Mouse (Mus musculus) midbrain, postnatal 0 days (tissue): ENCODE results near the gene Fam43b. TPM values are rescaled to one million over a fixed set of nuclear protein-coding genes. Genes with fewer than 3 reads are reported as not detected.

ENCODE experiments used
- ATAC-seq: fragments of 200-750 bp; cut with Nextera tagmentation; 2 replicates; pipeline ENCODE4 v1.8.0; 2017; ENCODE audit warnings: moderate number of reproducible peaks, mild to moderate bottlenecking, moderate TSS enrichment, moderate library complexity; ENCODE audit not compliant: low FRiP score
- DNase-seq: peaks from one replicate; pipeline ENCODE4 v3.0.0-alpha.2; 2015; ENCODE audit warnings: low spot score
- H3K27ac ChIP-seq: fragments of 300-500 bp; sonication (generic); 2 replicates; pipeline ENCODE4 v1.5.1; 2014; ENCODE audit warnings: low read depth, mild to moderate bottlenecking, low read length, mixed read lengths
- H3K27me3 ChIP-seq: fragments of 300-500 bp; sonication (generic); 2 replicates; pipeline ENCODE4 v1.6.1; 2014; ENCODE audit warnings: low read length, control low read depth, mixed read lengths; ENCODE audit not compliant: insufficient read depth
- H3K36me3 ChIP-seq: fragments of 300-500 bp; sonication (generic); 2 replicates; pipeline ENCODE4 v1.6.1; 2014; ENCODE audit warnings: low read length, control low read depth, mixed read lengths; ENCODE audit not compliant: insufficient read depth
- H3K4me1 ChIP-seq: fragments of 300-500 bp; sonication (generic); 2 replicates; pipeline ENCODE4 v1.6.1; 2014; ENCODE audit warnings: mild to moderate bottlenecking, control low read depth, antibody characterized with exemption, low read length, mixed read lengths; ENCODE audit not compliant: insufficient read depth
- H3K4me2 ChIP-seq: fragments of 300-500 bp; sonication (generic); 2 replicates; pipeline ENCODE4 v1.6.1; 2014; ENCODE audit warnings: low read depth, mild to moderate bottlenecking, low read length, mixed read lengths; ENCODE audit not compliant: poor library complexity, severe bottlenecking
- H3K4me3 ChIP-seq: fragments of 300-500 bp; sonication (generic); 2 replicates; pipeline ENCODE4 v1.5.1; 2014; ENCODE audit warnings: low read depth, mild to moderate bottlenecking, low read length, moderate library complexity
- H3K9ac ChIP-seq: fragments of 300-500 bp; sonication (generic); replicated peaks from 2 replicates; pipeline ENCODE4 v1.6.1; 2014; ENCODE audit warnings: mild to moderate bottlenecking, low read length, moderate library complexity, mixed read lengths; ENCODE audit not compliant: poor library complexity, severe bottlenecking
- H3K9me3 ChIP-seq: fragments of 300-500 bp; sonication (generic); 2 replicates; pipeline ENCODE4 v1.6.1; 2016; ENCODE audit warnings: low read length, control low read depth
- CTCF ChIP-seq: IDR thresholded peaks from 2 replicates; pipeline ENCODE4 v1.5.1; 2016; ENCODE audit warnings: antibody characterized with exemption, mild to moderate bottlenecking
- WGBS: fragments of 180-500 bp; shearing (Covaris S2); extraction: QIAGEN DNeasy Blood & Tissue Kit; methylation state at CpG from one replicate; pipeline ENCODE4 v1.1.7; 2014; 5-methylcytosine and 5-hydroxymethylcytosine counted together
- polyA plus RNA-seq: library from polyadenylated mRNA; unstranded; fragments of >200 nt; fragmentation: Nextera tagmentation; extraction: Ambion mirVana; gene quantifications from 2 replicates; pipeline ENCODE4 v1.2.1, GENCODE M21; 2015
- total RNA-seq: library from RNA; depleted of rRNA; stranded (reverse); fragments of >200 nt; gene quantifications from 2 replicates; pipeline ENCODE4 v1.2.3, GENCODE M21; 2014

Fam43b gene
- total and polyA plus RNA-seq, 2 experiments from 2014 or later: 20.1 to 24.0 TPM

GRCm38 (mm10) chr4:138380132-138380689, 16.1 kb downstream of the Fam43b start:
- Histone ChIP-seq H3K4me3 (no peak overlapping the region), H3K9me3 (no peaks in the 10 kb centered on the region), H3K27ac (peak overlapping the region; percentile 20; the same call in 1 of the 2 replicates), H3K4me1 (no peaks in the 10 kb centered on the region; the same call in 1 of the 2 replicates), H3K27me3 (no peaks in the 10 kb centered on the region), H3K9ac (no peak overlapping the region), H3K4me2 (no peak overlapping the region), H3K36me3 (no peaks in the 10 kb centered on the region)
- no peak for TF ChIP-seq CTCF
- DNase-seq (peak; percentile 61), ATAC-seq (no peak)
- 22% methylated on average over 10 of the region's 10 CpGs for WGBS

- Histone ChIP-seq H3K9ac (no peak overlapping the region), H3K4me1 (no peaks in the 10 kb centered on the region; the same call in 1 of the 2 replicates), H3K4me3 (no peak overlapping the region), H3K4me2 (no peak overlapping the region), H3K9me3 (no peaks in the 10 kb centered on the region), H3K27ac (peak overlapping the region; percentile 34), H3K36me3 (no peaks in the 10 kb centered on the region), H3K27me3 (no peaks in the 10 kb centered on the region)
- DNase-seq (peak; percentile 91), ATAC-seq (no peak)
- TF ChIP-seq CTCF: peak; percentile 86
- 26% methylated on average over 14 of the region's 14 CpGs for WGBS
These were observed 17.1 kb downstream of the Fam43b start for GRCm38 (mm10) chr4:138379091-138379840.

- WGBS: 52% methylated on average over 6 of the region's 6 CpGs
- Histone ChIP-seq H3K9me3 (no peaks in the 10 kb centered on the region), H3K4me3 (no peak overlapping the region), H3K27me3 (no peaks in the 10 kb centered on the region), H3K36me3 (no peaks in the 10 kb centered on the region), H3K4me2 (no peak overlapping the region), H3K27ac (no peak overlapping the region), H3K9ac (no peak overlapping the region), H3K4me1 (no peaks in the 10 kb centered on the region; the same call in 1 of the 2 replicates)
- TF ChIP-seq CTCF: no peak
- DNase-seq: peak; percentile 74
- no peak for ATAC-seq
These were observed 18.8 kb downstream of the Fam43b start for GRCm38 (mm10) chr4:138377526-138377925.

GRCm38 (mm10) chr4:138375117-138375516, 21.2 kb downstream of the Fam43b start:
- H3K27ac ChIP-seq: no peak overlapping the region
- H3K4me2 ChIP-seq: no peak overlapping the region
- H3K4me1 ChIP-seq: no peaks in the 10 kb centered on the region; the same call in 1 of the 2 replicates
- no peak overlapping the region for H3K4me3 ChIP-seq
- H3K9ac ChIP-seq: no peak overlapping the region
- no peaks in the 10 kb centered on the region for H3K27me3 ChIP-seq
- 90% methylated on average over 3 of the region's 3 CpGs for WGBS
- ATAC-seq: no peak
- H3K36me3 ChIP-seq: no peaks in the 10 kb centered on the region
- TF ChIP-seq CTCF: no peak
- no peak for DNase-seq
- H3K9me3 ChIP-seq: no peaks in the 10 kb centered on the region

- 89% methylated on average over 5 of the region's 5 CpGs for WGBS
These were observed 25.3 kb downstream of the Fam43b start for GRCm38 (mm10) chr4:138370996-138371516.

More at GRCm38 (mm10) chr4:138370996-138371516, 25.3 kb downstream of the Fam43b start:
- Histone ChIP-seq H3K9ac (no peak overlapping the region), H3K4me3 (no peak overlapping the region), H3K27me3 (no peaks in the 10 kb centered on the region; the same call in 1 of the 2 replicates), H3K4me1 (no peaks in the 10 kb centered on the region), H3K36me3 (no peaks in the 10 kb centered on the region), H3K27ac (no peak overlapping the region), H3K4me2 (no peak overlapping the region), H3K9me3 (no peaks in the 10 kb centered on the region)
- DNase-seq (no peak), ATAC-seq (no peak)
- no peak for TF ChIP-seq CTCF
